Mouse (Mus musculus): ENCODE measurements around the gene Nr1d1.

Gene Nr1d1

GRCm38 (mm10) chr11:98770096-98770975 is 4.8 kb downstream of the Nr1d1 start:
- DNase-seq (ENCODE audit: low read depth, low spot score): no peak

- no peak for DNase-seq (ENCODE audit: low read depth, low spot score)
Observed at GRCm38 (mm10) chr11:98769007-98769954, 5.9 kb downstream of the Nr1d1 start.

- DNase-seq (ENCODE audit: low read depth, low spot score): no peak
Observed at GRCm38 (mm10) chr11:98768127-98769006, 6.8 kb downstream of the Nr1d1 start.

GRCm38 (mm10) chr11:98767713-98768112 is 7.4 kb downstream of the Nr1d1 start:
- no peak for DNase-seq (ENCODE audit: low read depth, low spot score)

- no peak for DNase-seq (ENCODE audit: low read depth, low spot score)
Observed at GRCm38 (mm10) chr11:98767276-98767675, 7.9 kb downstream of the Nr1d1 start.

GRCm38 (mm10) chr11:98766816-98767215 is 8.3 kb downstream of the Nr1d1 start:
- DNase-seq (ENCODE audit: low read depth, low spot score): no peak

- no peak for DNase-seq (ENCODE audit: low read depth, low spot score)
Observed at GRCm38 (mm10) chr11:98766346-98766745, 8.8 kb downstream of the Nr1d1 start.

- no peak for DNase-seq (ENCODE audit: low read depth, low spot score)
Observed at GRCm38 (mm10) chr11:98765421-98766309, 9.5 kb downstream of the Nr1d1 start.

GRCm38 (mm10) chr11:98764746-98765145 is 10.4 kb downstream of the Nr1d1 start:
- DNase-seq (ENCODE audit: low read depth, low spot score): no peak

- DNase-seq (ENCODE audit: low read depth, low spot score): no peak
Observed at GRCm38 (mm10) chr11:98764091-98764490, 11.0 kb downstream of the Nr1d1 start.

GRCm38 (mm10) chr11:98763502-98763861 is 11.7 kb downstream of the Nr1d1 start:
- DNase-seq (ENCODE audit: low read depth, low spot score): no peak

- peak; percentile 39 for DNase-seq (ENCODE audit: low read depth, low spot score)
Observed at GRCm38 (mm10) chr11:98762756-98763501, 12.2 kb downstream of the Nr1d1 start.

GRCm38 (mm10) chr11:98761939-98762338 is 13.2 kb downstream of the Nr1d1 start:
- DNase-seq (ENCODE audit: low read depth, low spot score): no peak

- DNase-seq (ENCODE audit: low read depth, low spot score): no peak
Observed at GRCm38 (mm10) chr11:98756711-98757110, 18.4 kb downstream of the Nr1d1 start.

- no peak for DNase-seq (ENCODE audit: low read depth, low spot score)
Observed at GRCm38 (mm10) chr11:98755726-98756380, 19.3 kb downstream of the Nr1d1 start.

GRCm38 (mm10) chr11:98754621-98755181 is 20.4 kb downstream of the Nr1d1 start:
- DNase-seq (ENCODE audit: low read depth, low spot score): peak; percentile 87

GRCm38 (mm10) chr11:98754151-98754620 is 20.9 kb downstream of the Nr1d1 start:
- DNase-seq (ENCODE audit: low read depth, low spot score): no peak

- no peak for DNase-seq (ENCODE audit: low read depth, low spot score)
Observed at GRCm38 (mm10) chr11:98753264-98753663, 21.9 kb downstream of the Nr1d1 start.

Data from CD4-positive, CD25-positive, alpha-beta regulatory T cell, adult 2 months (primary cell).